Mouse (Mus musculus) cerebellum, adult (tissue): ENCODE data around the gene Ube2s.
"Not testable (repeated sequence)": the region's sequence is repeated elsewhere in the genome, so short reads cannot be mapped to it uniquely, and the experiment has no call there.

Experiments
- ATAC-seq: cut with Nextera tagmentation; 2 replicates; pipeline ENCODE4 v1.9.2; 2017; ENCODE audit warnings: mild to moderate bottlenecking, moderate library complexity, mixed read lengths; ENCODE audit not compliant: insufficient number of reproducible peaks, low FRiP score, low TSS enrichment

Ube2s gene

DNA sequence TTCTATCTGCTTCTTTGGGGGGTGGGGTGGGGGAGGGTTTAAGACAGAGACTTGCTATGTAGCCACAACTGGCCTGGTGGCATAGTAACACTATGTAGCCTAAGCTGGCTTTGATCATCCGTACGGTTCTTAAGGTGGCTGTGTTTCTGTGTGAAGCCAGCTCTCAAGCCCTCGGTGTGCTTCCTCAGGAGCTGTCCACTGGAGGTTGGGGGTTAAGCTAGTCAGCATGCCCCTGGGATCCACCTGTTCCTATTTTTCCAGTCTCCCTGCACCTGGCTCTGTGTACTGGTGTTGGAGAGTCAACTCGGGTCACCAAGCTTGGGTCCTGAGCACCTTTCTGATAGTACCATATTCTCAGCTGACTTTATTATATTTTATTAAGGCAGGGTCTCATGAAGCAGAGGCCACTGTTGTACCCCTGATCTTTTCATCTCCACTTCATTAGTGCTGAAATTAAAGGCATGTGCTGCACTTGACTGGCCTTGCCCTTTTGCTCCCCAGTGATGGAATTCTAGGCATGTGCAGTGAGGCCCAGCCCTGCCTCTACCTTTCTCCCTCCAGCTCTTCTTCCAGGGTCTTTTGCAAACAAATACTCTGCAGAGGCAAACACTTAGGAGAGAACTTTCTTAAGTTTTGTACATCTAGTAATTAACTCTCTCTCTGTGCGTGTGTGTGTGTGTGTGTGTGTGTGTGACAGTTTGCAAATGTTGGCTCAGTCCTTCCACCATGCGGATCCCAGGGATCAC, 9.9 kb upstream of the Ube2s start:
- no peak for ATAC-seq

DNA sequence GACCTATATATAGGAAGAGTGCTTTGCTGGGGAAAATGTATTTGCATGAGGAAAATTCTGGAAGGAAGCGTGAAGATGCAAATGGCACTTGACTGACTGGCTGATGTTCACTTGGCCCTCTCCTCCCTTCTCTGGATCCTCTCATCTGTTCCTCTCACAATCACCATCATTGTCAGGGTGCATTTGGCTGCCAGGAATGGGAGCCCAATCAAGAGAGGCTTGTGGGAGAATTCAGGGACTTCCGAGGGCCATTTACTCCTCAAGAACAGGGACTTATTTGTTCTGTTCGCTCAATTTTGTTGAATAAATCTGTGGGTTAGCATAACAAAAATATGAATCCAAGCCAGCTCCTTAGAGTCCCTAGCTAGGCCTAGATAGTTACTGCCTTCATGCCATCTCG, 9.3 kb upstream of the Ube2s start:
- ATAC-seq: no peak

DNA sequence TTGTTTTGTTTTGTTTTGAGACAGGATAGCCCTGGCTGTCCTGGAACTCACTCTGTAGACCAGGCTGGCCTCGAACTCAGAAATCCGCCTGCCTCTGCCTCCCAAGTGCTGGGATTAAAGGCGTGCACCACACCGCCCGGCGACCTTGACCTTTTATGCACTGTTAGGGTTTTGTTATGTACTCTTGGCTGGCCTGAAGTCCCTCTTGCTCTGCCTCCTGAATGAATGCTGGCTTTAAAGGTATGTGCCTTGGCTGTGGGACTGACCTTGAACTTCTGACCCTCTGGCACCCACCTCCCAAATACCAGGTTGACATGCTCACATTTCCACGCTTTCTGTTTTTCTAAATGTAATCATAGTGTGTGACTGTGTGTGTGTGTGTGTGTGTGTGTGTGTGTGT, 8.5 kb upstream of the Ube2s start:
- ATAC-seq: not testable (repeated sequence)

DNA sequence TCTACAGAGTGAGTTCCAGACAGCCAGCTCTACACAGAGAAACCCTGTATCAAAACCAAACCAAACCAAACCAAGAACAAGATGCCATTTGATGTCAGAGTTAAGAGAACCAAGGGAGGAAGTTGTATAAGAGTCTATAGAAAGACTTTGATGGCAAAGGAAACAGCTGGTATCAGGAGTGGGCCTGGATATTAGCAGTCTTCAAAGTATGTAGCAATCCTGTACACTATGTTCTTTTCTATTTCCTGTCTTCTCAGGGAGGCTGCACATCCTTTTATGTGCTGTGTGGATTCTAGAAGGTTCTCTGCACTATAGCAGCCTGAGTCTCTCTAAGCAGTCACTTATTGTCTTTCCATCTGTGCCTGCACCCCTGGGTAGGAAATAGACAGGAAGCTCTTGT, 4.2 kb upstream of the Ube2s start:
- ATAC-seq: no peak

DNA sequence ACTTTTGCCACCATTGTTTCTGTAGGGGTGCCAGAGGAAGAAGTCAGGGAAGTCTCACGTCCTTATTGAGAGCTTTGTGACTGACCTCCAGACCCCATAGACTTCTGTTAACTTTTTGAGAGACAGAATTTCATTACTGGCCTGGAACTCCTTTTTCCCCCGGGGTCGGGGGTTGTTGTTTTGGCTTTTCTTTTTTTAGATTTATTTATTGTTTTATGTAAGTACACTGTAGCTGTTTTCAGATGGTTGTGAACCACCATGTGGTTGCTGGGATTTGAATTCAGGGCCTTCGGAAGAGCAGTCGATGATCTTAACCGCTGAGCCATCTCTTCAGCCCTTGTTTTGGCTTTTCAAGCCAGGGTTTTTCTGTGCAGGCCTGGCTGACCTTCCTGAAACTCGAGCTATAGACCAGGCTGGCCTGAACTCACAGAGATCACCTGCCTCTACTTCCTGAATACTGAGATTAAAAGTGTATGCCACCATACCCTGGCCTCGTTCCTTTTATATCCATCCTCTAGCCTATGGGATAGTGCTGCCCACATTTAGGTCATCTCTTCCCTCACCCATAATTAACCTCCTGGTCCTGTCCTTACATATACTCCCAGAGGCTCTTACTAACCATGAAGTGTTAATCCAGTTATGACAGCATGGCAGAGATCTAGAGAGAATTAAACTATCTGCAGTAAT, 858 bp upstream of the Ube2s start:
- ATAC-seq: no peak

DNA sequence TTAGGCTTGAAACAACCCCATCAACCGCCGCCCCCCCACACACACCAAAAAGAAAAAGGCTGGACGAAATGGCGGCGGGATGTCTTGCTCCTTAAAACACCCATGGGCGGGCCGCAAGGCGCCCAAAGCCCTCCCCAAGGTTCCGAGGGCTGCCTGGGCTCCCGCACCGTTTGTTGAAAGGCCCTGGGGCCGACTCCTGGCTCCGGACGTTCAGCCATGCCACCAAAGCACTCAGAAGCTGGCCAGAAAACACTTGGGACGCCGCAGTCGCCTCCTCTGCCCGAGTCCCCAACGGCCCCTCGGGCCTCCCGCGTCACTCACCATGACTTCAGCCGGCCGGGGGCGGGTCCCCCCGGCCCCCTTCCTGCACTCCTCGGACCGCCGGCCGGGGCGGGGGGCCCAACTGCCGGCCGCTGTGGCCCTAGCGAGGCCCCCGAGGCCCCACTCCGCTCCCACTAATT, 518 bp downstream of the Ube2s start:
- peak; percentile 5; the same call in 1 of the 2 replicates for ATAC-seq

DNA sequence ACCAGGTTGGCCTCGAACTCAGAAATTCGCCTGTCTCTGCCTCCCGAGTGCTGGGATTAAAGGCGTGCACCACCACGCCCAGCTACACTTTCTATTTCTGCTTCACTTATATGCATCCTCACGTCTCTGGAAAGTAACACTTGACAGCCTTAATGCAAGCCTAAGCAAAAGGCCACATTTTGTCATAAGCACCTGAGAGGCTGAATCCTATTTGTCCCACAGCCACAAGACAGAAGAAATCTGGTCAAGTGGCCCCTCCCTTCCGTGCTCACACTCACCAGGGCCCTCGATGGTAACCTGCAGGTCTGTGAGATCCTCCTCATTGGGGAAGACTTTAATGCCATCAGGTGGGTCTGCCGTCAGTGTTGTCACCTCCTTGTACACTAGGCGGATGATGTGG, 1.3 kb downstream of the Ube2s start:
- ATAC-seq: not testable (repeated sequence)

DNA sequence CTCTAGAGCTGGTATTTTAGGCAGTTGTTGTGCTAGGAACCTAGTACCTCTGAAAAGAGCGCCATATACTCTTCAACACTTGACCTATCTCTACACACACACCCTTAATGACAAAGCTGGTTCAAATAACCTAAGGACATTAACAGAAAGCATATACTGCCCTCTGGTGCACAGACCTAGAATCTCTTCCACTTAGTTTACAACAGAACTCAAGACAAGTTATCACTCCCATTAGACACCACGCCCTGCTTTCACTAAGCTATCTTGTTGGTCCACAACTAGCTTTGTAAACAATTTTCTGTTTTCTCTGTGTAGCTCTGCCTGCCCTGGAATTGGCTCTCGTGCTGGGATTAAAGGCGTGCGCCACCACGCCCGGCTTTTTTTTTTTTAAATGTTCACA, 5.7 kb downstream of the Ube2s start:
- no peak for ATAC-seq

DNA sequence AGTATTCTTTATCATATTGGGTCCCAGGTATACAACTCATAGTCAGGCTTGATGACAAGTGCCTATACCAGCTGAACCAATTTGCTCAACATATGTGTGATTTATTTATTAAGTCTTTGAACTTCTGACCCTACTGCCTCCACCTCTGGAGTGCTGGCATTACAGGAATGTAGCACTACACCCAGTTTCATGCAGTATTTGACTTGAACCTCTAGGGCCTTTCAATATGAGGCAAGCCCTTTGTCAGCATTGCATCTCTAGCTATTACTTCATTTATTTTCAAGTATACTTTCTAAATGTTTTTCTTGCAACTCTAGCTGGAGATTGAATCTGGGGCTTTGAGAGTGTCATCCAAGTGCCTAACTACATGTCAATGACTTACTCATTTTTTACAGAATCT, 10.1 kb downstream of the Ube2s start:
- ATAC-seq: no peak

DNA sequence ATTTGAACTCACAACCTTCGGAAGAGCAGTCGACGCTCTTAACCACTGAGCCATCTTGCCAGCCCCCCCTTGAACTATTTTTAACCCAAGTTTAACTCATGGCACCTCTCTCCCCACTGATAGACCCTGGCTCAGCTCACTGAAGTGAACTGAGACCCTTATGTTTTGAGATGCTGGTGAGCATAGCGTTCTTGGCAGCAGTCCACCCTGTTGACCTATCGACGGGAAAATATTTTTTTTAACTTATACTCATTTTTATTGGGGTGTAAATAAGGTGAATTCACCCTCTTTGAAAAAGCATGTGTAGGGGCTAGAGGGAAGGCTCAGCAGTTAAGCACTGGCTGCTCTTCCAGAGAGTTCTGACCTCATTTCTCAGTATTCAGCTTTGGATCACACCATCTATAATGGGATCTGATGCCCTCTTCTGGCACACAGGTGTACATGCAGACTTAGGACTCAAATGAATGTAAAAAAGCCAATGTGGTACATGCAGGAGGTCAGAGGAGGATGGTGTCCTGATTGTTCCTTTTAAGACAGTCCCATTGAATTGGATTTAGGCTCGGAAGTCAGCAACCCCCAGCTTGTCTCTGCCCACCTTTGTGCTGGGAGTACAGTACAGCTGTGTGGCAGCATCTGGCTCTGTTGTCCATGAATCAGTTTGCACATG, 16.5 kb downstream of the Ube2s start:
- ATAC-seq: no peak

DNA sequence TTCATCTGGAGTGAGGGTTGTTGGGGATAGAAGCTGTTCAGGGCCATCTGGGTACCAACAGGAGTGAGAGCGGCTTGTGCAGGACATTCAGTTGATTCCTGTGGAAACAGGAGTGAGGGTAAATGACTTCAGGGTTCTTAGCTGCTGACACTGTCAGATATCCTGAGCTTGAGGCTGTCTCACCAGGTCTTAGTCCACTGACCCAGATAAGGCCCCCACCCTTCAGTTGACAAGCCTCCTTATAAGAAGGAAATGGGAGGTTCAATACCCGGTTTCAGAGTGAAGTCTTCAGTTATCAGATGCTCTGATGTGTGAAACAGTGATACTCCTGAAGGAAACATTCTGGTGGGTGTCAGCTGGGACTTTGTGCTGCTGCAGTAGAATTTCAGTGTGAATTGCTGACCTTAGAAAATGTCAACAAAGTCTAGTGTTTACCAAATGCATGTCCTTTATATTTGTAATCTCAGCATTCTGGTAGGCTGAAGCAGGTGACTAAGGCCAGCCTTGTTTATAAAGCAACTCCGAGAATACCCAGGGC, 17.7 kb downstream of the Ube2s start:
- no peak for ATAC-seq

DNA sequence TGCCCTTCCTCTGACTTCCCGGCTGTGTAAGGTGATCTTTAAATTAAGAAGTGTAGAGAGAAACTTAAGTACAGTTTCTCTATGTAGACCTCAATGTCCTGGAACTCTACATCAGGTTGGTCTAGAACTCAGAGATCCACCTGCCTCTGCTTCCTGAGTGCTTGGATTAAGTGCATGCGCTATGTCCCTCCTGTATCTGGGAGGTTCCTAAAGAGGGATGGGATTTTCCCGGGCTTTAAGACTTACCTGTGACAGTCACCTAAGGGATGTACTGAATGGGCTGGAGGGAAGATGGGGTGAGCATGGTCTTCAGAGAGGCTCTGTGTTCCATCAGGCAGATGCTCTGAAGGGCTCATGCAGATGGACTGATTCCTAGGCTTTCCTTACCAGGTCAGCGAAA, 18.7 kb downstream of the Ube2s start:
- no peak for ATAC-seq

DNA sequence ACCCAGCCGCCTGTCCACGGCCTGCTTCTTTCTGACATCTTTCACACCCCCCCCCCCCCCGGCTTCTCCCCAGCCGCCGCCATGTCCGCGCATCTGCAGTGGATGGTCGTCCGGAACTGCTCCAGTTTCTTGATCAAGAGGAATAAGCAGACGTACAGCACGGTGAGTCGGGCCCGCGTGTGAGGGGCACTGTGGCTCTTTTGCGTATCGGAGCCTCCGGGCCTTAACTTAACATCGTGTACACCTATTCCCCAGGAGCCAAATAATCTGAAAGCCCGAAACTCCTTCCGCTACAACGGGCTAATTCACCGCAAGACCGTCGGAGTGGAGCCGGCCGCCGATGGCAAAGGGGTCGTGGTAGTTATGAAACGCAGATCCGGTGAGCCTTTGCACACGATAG, 19.1 kb downstream of the Ube2s start:
- ATAC-seq: not testable (repeated sequence)

DNA sequence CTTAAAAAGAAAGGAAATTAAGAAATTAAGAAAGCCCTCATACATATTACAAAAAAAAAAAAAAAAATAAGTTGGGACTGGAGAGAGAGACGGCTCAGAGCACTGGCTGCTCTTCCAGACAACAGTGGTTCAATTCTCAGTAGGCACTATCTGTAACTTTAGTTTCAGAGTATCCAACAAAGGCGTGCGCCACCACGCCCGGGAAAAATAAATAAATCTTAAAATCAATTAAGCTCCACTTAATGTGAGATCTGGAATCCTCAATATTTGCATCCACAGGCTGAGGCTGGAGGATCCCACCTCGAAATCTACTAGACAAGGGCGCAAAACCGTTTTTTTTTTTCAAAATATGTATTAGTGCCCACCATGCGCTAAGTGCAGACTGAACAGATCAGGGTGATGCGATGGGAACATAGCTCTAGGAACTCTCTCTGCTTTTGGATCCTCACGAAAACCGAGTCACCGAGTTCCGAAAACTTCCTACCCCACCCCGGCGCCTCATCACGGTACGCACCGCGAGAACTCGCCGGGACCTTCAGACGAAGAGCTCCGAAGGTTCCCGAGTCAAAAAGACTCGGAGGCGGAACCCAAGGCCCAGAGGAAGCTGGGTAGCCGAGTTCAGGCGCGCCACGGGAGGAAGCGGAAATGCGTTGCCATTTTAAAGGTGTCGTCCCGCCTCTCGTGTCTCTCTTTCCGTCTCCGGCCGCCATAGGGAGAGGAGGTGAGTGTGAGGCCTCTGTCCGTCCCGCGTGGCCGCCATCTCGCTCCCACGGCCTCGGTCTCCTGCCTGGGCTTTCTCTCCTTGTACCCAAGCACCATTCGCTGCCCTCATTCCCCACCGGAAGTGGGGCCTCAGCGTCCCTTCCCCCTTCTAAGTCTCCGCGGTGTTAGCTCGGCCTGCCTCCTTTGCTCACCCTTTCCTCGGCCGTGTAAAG, 19.8 kb downstream of the Ube2s start, which contains the start of gene Rpl28:
TSS of gene Rpl28 (plus strand) at position 597 of the 935 bp plus-strand sequence.
- peak; percentile 87 for ATAC-seq

DNA sequence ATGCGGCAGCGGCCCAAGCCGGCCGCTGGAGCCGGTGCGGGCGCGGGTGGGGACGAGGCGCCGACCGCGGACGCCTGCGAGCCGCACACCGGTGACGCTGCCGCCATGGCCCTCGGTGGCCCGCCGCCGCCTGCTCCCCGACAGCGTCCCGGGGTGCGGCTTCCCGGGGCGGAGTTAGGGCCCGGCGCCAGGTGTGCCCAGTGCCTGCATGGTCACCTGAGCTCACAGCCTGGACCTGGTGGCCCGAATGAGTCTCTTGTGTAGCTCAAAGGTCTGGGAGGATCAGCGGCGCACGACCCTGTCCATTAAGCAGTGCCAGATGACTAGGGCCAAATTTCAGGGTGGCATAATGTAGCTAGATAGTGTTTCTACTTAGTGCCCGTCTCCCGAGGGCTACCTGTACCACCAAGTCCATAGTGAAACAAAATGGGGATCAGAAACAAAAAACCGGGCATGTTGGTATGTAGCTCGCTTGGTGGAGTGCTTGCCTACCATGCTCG, 22.9 kb downstream of the Ube2s start, which contains the start of gene Tmem238:
TSS of gene Tmem238 (minus strand) at position 221 of the 500 bp plus-strand sequence.
- ATAC-seq: peak; percentile 18; the same call in 1 of the 2 replicates

DNA sequence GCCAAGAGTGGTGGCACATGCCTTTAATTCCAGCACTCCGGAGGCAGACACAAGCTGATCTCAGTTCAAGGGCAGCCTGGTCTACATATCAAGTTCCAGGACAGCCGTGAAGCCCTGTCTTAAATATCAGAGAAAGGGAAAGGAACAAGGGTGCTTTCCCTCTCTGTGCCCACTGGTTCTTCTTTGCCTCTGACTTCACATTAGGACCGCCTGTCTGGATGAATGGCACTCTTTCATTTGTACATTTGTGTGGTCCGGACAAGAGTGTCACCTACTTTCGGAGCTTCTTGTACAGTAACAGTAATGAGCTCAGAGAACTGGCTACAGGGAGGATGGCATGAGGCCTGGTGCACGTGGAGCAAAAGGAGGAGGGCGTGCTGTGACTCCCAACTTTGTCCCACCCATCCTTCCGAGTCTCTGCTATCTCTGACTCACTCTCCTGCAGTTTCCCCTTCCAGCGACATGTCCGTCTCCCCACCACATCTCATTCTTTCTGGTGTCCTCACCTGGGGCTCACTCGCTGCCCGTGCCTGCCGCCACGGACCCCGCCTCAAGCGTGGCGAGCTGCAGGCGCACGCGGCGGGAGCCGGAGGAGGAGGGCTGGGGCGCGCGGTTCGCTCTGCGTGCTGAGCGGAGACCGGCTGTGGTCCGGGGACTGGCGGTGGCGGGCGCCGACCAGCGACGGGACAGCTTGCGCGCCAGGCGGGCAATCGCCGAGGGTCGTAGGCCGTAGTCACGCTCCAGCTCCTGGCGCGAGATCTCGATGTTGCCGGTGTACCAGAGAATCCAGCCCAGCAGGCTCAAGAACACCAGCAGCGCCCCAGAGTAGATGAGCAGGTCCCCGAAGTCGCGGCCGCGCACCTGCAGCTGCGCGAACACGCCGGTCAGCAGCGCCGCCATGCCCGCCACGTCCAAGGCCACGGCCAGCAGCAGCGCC, 23.6 kb downstream of the Ube2s start:
- ATAC-seq: peak; percentile 10; the same call in 1 of the 2 replicates

DNA sequence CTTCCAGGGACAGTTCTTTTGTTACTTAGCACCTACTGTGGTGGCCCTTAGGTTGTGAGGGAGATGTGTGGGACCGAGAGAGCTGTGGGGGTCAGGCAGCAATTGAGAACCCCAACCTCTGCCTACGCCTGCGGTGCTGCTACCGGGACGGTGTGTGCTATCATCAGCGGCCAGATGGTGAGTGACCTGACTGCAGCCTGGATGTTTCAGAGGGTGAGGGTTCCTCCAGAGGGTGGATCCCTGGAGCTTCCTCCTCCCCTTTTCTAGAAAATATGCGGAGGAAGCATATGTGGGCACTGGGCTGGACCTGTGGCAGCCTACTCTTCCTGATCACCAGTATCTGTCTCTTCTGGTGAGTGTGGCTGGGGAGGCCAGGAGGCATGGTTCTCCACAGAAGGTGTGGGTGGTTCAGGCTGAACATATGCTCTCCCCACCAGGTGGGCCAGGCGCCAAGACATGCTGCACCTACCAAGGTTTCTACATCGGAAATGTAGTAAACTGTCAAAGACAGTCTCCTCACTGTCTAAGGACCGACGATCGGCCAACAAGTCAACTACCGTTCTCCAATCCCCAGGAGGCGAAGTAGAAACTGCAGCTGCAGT, 28.6 kb downstream of the Ube2s start:
- peak; percentile 81; the same call in 1 of the 2 replicates for ATAC-seq

DNA sequence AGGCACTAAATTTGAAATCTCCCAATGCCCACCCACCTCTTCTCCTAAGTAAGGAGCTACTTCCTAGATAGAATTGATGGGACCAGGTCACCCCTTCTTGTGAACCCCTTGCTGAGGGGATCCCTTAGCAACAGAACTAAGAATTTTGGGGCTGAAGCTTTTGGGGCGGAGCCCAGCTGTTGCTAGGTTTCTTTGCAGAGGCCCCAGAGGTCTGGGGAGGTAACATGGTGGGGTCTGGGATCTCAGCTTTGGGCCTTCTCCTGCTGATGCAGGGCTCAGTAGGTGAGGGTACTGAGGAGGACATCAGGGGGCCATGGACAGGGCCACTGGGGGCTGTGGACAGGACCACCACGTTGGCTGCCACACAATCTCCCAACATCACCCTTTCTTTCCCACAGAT, 29.6 kb downstream of the Ube2s start, which contains the start of the genes Il11 and Tmem190:
TSS of gene Il11 (minus strand) at position 101 of the 400 bp plus-strand sequence.
TSS of gene Tmem190 (plus strand) at position 179 of the 400 bp plus-strand sequence.
- no peak for ATAC-seq
